Mouse (Mus musculus) myocyte (in vitro differentiated cells): ENCODE measurements around the gene Cgref1.

Experiments used
- CEBPB ChIP-seq: IDR thresholded peaks from 2 replicates; pipeline ENCODE4 v1.6.1; 2011; ENCODE audit warnings: mild to moderate bottlenecking, moderate library complexity; ENCODE audit not compliant: poor library complexity, insufficient read depth, severe bottlenecking
- E2F4 ChIP-seq: IDR thresholded peaks from one replicate; pipeline ENCODE4 v1.6.1; 2011; ENCODE audit warnings: mild to moderate bottlenecking, control low read depth, moderate library complexity; ENCODE audit not compliant: insufficient read depth
- MAX ChIP-seq: IDR thresholded peaks from one replicate; pipeline ENCODE4 v1.6.1; 2011; ENCODE audit warnings: low read depth, mild to moderate bottlenecking, control low read depth
- MYOD1 ChIP-seq, 3 experiments: IDR thresholded peaks; one replicate each; pipeline ENCODE4 v1.6.1; 2011; ENCODE audit warnings: control low read depth in 2 of 3, low read depth in 2 of 3, mild to moderate bottlenecking in 2 of 3, moderate library complexity in 1 of 3; ENCODE audit not compliant: insufficient read length in 2 of 3, control insufficient read depth in 1 of 3
- MYOG ChIP-seq, 3 experiments: IDR thresholded peaks; one replicate each; pipeline ENCODE4 v1.6.1; 2011; ENCODE audit warnings: control low read depth in 2 of 3, low read depth in 2 of 3, mild to moderate bottlenecking in 2 of 3; ENCODE audit not compliant: insufficient read length in 2 of 3, control insufficient read depth in 1 of 3, insufficient read depth in 1 of 3
- POLR2A ChIP-seq: IDR thresholded peaks from one replicate; pipeline ENCODE4 v1.6.1; 2011; ENCODE audit warnings: low read depth, mild to moderate bottlenecking, control low read depth, moderate library complexity; ENCODE audit not compliant: insufficient read length
- POLR2AphosphoS2 ChIP-seq: IDR thresholded peaks from one replicate; pipeline ENCODE4 v1.6.1; 2011; ENCODE audit warnings: low read depth, control low read depth; ENCODE audit not compliant: insufficient read length
- TCF3 ChIP-seq: IDR thresholded peaks from one replicate; pipeline ENCODE4 v1.6.1; 2011; ENCODE audit warnings: low read depth, control low read depth; ENCODE audit not compliant: insufficient read length
- USF1 ChIP-seq: IDR thresholded peaks from one replicate; pipeline ENCODE4 v1.6.1; 2011; ENCODE audit warnings: low read depth, mild to moderate bottlenecking, control low read depth, moderate library complexity

GRCm38 (mm10) chr5:30954556-30954955, 9.2 kb upstream of the Cgref1 start:
- TF ChIP-seq TCF3 (no peak), USF1 (no peak), POLR2AphosphoS2 (peak; percentile 54), POLR2A (peak; percentile 47), E2F4 (no peak), CEBPB (no peak), MYOD1 (IDR thresholded peaks at IDR 0.05; ENCODE audit: control insufficient read depth in 1 of 3, insufficient read length in 2 of 3, low read depth in 2 of 3) (no peak), MAX (no peak), MYOG (IDR thresholded peaks at IDR 0.05; ENCODE audit: control insufficient read depth in 1 of 3, insufficient read depth in 1 of 3, insufficient read length in 2 of 3, low read depth in 2 of 3) (no peak)
